Mouse (Mus musculus): ENCODE results near the gene C130026I21Rik. TPM values are rescaled to one million over a fixed set of nuclear protein-coding genes. Genes with fewer than 3 reads are reported as not detected.
"Not testable (repeated sequence)": the region's sequence is repeated elsewhere in the genome, so short reads cannot be mapped to it uniquely, and the experiment has no call there.

The C130026I21Rik gene
- not detected in 2 replicates for polyA plus RNA-seq (2015; fragmentation: Nextera tagmentation; extraction: Ambion mirVana)

DNA sequence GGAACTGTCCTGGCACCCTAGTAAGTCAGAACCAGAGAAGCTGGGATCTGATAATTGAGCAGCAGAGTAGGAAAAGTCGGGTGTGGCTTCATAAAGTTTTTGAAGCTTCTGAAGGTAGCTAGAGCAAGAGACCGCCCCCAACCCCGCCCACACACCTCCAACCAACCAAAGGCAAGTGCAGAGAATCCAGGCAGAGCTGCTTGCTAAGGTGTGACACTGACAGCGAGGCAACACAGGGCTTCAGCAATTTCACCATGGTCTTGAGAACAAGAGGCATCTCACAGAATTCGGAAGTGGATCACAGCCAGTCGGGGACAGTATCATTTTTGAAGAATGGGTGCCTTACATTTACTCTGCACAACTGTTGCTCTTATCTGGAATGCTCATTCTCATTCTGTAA, at the start of gene C130026I21Rik:
TSS of gene C130026I21Rik (minus strand) at position 101 of the 400 bp plus-strand sequence.
- H3K4me2 ChIP-seq; H3K9me3 ChIP-seq; H3K36me3 ChIP-seq; H3K4me1 ChIP-seq; H3K9ac ChIP-seq; H3K4me3 ChIP-seq; H3K27me3 ChIP-seq; ATAC-seq (ENCODE audit: insufficient number of reproducible peaks, insufficient read depth, low FRiP score, low TSS enrichment, low read depth); H3K27ac ChIP-seq: not testable (repeated sequence)
- WGBS, result 38% methylated on average over 1 of the region's 6 CpGs

DNA sequence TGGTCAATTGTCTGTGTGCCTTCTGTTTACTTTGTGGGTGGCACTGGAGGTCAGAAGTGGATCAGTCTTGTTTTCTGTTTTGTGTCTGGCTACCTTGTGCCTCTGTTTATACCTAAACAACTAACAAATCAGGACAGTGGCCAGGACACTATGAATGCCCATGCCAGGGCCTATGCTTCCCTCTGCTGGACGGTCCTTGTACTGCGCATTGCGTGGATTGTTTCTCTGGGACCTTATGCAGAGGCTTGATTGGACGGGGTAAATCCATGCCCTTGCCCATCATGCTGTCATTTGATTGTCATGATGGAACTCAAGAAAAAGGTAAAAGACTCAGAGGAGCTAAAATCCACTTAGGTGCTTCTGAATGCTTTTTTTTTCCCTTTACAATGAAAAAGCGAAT, 16.7 kb upstream of the C130026I21Rik start:
- not testable (repeated sequence) for H3K27ac ChIP-seq; ATAC-seq (ENCODE audit: insufficient number of reproducible peaks, insufficient read depth, low FRiP score, low TSS enrichment, low read depth); H3K9ac ChIP-seq; H3K36me3 ChIP-seq; H3K4me3 ChIP-seq; H3K27me3 ChIP-seq; H3K9me3 ChIP-seq; H3K4me1 ChIP-seq; H3K4me2 ChIP-seq
- WGBS, result 45% methylated on average over 4 of the region's 5 CpGs

DNA sequence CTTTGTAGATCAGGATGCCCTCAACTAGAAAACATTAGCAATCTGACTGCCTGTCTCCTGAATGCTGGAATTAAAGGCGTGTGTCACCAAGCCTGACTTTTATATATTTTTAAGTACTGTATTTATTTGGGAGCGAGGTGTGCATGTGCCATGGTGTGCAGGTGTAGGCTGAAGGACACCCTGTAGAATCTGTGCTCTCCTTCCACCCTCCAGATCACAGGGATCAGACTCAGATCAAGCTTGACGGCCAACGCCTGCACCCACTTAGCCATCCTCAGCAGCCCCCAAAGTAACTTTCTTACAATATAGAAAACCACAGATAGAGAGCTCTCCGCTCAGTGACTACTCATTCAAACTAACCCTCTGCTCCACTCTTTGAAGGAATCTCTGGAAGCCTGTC, 6.1 kb upstream of the C130026I21Rik start:
- H3K4me2 ChIP-seq; H3K27me3 ChIP-seq; H3K27ac ChIP-seq; H3K9ac ChIP-seq; H3K36me3 ChIP-seq; H3K9me3 ChIP-seq; ATAC-seq (ENCODE audit: insufficient number of reproducible peaks, insufficient read depth, low FRiP score, low TSS enrichment, low read depth); H3K4me3 ChIP-seq; H3K4me1 ChIP-seq: not testable (repeated sequence)
- WGBS, result 77% methylated on average over 4 of the region's 5 CpGs

DNA sequence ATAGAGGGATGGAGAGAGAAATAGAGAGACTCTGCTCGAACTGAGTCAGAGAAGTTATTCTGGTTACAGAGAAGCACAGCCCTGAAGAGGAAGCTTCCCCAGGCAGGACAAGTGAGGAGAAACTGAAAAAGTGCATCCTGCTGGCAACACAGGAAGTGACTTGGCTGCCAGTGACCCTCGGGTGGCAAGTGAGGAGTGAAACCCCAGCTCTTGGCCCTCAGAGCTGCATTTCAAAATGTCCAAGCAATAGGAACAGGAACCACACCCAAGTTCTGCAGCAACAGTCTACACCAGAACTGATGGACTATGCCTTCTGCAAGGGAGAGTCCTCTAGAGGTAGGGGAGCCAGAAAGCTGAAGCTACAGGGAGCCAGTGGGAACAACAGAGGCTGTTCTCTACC, 11.7 kb downstream of the C130026I21Rik start:
- not testable (repeated sequence) for H3K36me3 ChIP-seq; ATAC-seq (ENCODE audit: insufficient number of reproducible peaks, insufficient read depth, low FRiP score, low TSS enrichment, low read depth); H3K27ac ChIP-seq; H3K9ac ChIP-seq; H3K4me2 ChIP-seq; H3K9me3 ChIP-seq; H3K4me3 ChIP-seq; H3K4me1 ChIP-seq; H3K27me3 ChIP-seq
- WGBS, result 56% methylated on average over 2 of the region's 2 CpGs

DNA sequence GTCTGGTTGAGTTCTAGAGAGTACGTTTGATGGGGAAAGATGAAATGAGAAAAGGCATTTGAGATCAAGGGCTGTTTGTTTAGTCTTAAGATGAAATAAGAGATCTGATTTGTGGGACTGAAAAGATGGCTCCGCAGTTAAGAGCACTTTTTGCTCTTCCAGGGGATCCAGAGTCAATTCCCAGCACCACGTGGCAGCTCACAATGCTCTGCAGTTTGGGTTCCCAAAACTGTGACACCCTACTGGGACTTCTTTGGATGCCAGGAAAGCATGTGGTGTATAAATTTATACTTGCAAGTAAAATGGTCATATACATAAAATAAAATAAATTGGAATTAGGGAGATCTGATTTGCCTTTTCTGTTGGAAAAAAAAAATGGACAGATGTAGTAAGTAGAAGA, 15.1 kb downstream of the C130026I21Rik start:
- 57% methylated on average over 2 of the region's 3 CpGs for WGBS
- not testable (repeated sequence) for H3K4me2 ChIP-seq; H3K36me3 ChIP-seq; H3K27me3 ChIP-seq; H3K9me3 ChIP-seq; H3K9ac ChIP-seq; H3K27ac ChIP-seq; ATAC-seq (ENCODE audit: insufficient number of reproducible peaks, insufficient read depth, low FRiP score, low TSS enrichment, low read depth); H3K4me3 ChIP-seq; H3K4me1 ChIP-seq

DNA sequence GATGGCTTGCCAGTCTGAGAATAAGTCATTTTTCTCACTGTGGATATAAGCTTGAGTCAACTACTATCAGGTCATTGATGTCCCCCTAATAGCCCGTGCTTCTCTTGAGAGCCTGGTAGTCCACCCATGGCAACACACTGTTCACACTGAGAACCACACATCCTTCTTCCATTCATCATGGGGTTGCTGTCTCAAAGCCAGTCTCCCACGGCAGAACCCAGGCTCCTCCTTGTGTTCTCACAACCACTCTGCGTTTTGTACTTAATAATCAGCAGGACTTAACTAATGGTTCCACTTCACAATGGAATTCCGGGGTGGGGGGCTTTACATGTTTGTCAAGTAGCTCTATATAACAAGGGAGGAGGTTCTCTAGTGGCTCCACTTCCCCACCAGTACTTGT, 19.2 kb downstream of the C130026I21Rik start:
- 78% methylated on average over 4 of the region's 4 CpGs for WGBS
- not testable (repeated sequence) for H3K27ac ChIP-seq; H3K9ac ChIP-seq; H3K4me3 ChIP-seq; H3K4me2 ChIP-seq; H3K36me3 ChIP-seq; H3K4me1 ChIP-seq; ATAC-seq (ENCODE audit: insufficient number of reproducible peaks, insufficient read depth, low FRiP score, low TSS enrichment, low read depth); H3K27me3 ChIP-seq
- peaks cover 22% of the 10 kb centered on the region for H3K9me3 ChIP-seq

DNA sequence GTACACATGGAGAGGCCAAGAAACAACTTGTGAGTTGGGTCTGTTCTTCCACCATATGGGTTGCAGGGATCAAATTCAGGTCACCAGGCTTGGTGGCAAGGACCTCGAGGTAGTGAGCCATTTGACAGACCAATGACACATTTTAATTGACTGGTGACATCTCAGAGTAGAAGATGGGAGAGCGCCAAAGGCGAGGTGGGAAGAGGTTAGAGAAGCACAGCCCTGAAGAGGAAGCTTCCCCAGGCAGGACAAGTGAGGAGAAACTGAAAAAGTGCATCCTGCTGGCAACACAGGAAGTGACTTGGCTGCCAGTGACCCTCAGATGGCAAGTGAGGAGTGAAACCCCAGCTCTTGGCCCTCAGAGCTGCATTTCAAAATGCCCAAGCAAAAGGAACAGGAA, 21.4 kb downstream of the C130026I21Rik start:
- not testable (repeated sequence) for H3K4me3 ChIP-seq; H3K36me3 ChIP-seq; H3K9ac ChIP-seq; ATAC-seq (ENCODE audit: insufficient number of reproducible peaks, insufficient read depth, low FRiP score, low TSS enrichment, low read depth); H3K27me3 ChIP-seq; H3K27ac ChIP-seq; H3K4me1 ChIP-seq; H3K4me2 ChIP-seq
- H3K9me3 ChIP-seq, result peaks cover 23% of the 10 kb centered on the region
- 66% methylated on average over 3 of the region's 3 CpGs for WGBS

DNA sequence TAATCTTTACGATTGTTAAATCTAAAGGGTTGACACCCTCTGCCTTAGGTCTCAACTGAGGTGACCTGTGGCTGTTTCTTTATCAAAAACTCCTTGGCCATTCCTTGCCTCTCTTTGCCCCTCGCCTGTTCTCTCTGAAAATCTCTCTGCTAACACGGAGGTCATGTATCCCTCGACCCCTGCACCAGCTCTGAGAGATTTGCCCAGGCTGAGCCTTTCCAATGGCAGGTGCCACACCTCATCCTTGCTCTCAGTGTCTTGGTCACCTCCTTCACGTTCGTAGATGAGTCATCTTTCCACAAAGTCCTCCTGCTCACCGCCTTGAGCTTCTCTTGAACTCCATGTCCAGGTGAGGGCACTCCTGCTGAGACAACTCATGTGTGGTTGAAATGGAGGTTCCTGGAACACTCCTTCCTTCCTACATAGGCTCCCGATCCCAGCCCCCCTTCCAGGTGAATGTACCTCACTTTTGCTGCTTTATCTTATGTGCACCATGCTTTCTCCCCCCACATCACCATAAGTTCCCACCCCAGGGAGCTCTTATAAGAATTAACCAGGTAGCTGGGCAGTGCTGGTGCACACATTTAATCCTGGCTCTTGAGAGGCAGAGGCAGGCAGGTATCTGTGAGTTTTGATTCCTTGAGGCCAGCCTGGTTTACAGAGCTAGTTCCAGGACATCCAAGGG, 23.4 kb downstream of the C130026I21Rik start:
- not testable (repeated sequence) for H3K36me3 ChIP-seq; H3K4me3 ChIP-seq; H3K9ac ChIP-seq; H3K4me1 ChIP-seq; H3K4me2 ChIP-seq; H3K27ac ChIP-seq; H3K27me3 ChIP-seq; ATAC-seq (ENCODE audit: insufficient number of reproducible peaks, insufficient read depth, low FRiP score, low TSS enrichment, low read depth)
- 70% methylated on average over 8 of the region's 8 CpGs for WGBS
- peaks cover 26% of the 10 kb centered on the region for H3K9me3 ChIP-seq

DNA sequence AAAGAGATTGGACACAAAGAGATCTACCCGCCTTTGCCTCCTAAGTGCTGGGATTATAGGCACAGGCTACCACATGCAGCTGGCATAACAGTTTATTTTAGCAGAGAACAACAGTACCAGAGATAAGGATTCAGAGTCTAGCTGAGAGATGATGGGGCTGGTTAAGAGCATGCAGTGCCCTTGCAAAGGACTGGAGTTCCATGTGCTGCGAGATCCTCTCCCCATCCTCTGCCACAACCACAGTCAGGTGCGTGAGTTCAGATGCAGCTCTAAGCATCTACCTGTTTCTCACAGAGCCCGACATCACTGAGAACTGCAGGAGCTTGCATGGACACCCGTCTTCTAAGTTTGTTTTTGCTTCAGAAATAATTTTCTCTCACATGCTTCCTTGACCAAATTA, 24.1 kb downstream of the C130026I21Rik start:
- not testable (repeated sequence) for ATAC-seq (ENCODE audit: insufficient number of reproducible peaks, insufficient read depth, low FRiP score, low TSS enrichment, low read depth); H3K27ac ChIP-seq
- 82% methylated on average over 5 of the region's 5 CpGs for WGBS

DNA sequence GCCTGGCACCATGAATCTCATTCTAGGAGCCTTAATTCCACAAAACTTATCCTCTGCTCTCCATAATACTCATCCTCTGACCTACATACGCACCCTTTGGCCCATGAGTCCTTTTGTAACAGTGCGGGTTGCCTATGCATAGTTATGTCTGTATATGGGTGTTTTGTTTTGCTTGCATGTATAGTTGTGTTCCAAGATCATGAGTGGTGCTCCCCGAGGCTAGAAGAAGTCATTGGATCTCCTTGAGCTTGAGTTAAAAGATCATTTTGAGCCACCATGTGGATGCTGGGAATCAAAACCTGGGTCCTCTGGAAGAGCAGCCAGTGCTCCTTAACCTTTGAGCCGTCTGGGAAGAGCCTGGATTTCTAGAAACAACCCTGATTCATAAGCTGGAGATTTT, 25.4 kb downstream of the C130026I21Rik start:
- not testable (repeated sequence) for H3K27ac ChIP-seq; H3K36me3 ChIP-seq; H3K4me3 ChIP-seq; H3K27me3 ChIP-seq; ATAC-seq (ENCODE audit: insufficient number of reproducible peaks, insufficient read depth, low FRiP score, low TSS enrichment, low read depth); H3K4me2 ChIP-seq; H3K9ac ChIP-seq; H3K4me1 ChIP-seq
- WGBS, result 64% methylated on average over 3 of the region's 4 CpGs
- peaks cover 32% of the 10 kb centered on the region for H3K9me3 ChIP-seq

More for the DNA sequence above, 24.1 kb downstream of the C130026I21Rik start:
- H3K4me3 ChIP-seq, H3K27me3 ChIP-seq, H3K9ac ChIP-seq, H3K36me3 ChIP-seq, H3K4me2 ChIP-seq, H3K4me1 ChIP-seq: not testable (repeated sequence)
- peaks cover 26% of the 10 kb centered on the region for H3K9me3 ChIP-seq

DNA sequence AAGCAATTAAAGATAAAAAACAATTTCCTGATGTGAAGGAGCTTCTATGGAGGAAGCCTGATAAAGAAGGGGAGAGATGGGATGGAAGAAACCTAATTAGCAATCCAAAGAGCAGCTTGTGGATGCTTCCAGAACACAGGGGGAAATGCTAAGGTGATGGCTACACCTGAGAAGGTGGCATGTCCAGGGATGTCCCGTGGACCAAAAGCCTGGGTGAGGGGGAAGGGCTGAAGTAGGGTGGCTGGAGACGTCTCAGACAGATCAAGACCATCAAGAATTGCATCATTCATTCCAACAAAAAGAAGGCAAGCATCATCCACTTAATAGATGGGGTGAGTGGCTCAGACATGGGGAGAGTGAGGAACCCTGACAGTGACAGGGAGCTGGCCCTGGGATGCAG, 27.3 kb downstream of the C130026I21Rik start:
- not testable (repeated sequence) for H3K9ac ChIP-seq; H3K27me3 ChIP-seq; H3K4me3 ChIP-seq; H3K4me1 ChIP-seq; H3K27ac ChIP-seq; H3K4me2 ChIP-seq; H3K36me3 ChIP-seq; ATAC-seq (ENCODE audit: insufficient number of reproducible peaks, insufficient read depth, low FRiP score, low TSS enrichment, low read depth)
- H3K9me3 ChIP-seq, result peaks cover 31% of the 10 kb centered on the region
- WGBS, result 63% methylated on average over 2 of the region's 2 CpGs

DNA sequence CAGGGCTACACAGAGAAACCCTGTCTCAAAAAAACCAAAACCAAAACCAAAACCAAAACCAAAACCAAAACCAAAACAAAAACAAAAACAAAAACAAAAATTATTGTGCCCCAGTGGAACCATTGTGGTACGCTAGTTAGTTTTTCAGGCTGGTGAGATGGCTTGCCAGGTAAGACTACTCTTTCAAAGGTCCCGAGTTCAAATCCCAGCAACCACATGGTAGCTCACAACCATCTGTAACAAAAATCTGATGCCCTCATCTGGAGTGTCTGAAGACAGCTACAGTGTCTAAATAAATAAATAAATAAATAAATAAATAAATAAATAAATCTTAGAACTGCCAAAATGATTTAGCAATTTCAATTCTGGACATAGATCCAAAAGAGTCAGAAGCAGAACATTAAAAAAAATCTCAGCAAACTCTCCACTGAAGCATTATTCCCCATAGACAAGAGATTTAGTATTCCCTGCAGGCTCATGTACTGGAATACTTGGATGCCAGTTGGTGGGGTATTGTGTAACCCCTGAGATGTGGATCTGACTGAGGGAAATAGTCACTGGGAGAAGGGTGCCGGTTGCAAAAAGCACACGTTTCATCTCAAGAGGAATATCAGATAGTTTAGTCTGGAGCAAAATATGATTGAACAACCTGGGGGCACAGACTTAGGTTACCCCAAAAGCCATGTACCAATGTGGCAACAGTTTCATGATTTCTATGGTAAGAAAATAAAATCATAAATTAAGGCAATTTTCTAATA, 31.2 kb downstream of the C130026I21Rik start:
- not testable (repeated sequence) for H3K27me3 ChIP-seq; H3K9ac ChIP-seq; H3K4me3 ChIP-seq; H3K4me2 ChIP-seq; ATAC-seq (ENCODE audit: insufficient number of reproducible peaks, insufficient read depth, low FRiP score, low TSS enrichment, low read depth); H3K27ac ChIP-seq; H3K4me1 ChIP-seq; H3K36me3 ChIP-seq
- H3K9me3 ChIP-seq, result peaks cover 21% of the 10 kb centered on the region
- WGBS, result 67% methylated on average over 4 of the region's 4 CpGs
